Comparison of ENCODE assay signal across 8 mouse cellular contexts in the genomic region with DNA sequence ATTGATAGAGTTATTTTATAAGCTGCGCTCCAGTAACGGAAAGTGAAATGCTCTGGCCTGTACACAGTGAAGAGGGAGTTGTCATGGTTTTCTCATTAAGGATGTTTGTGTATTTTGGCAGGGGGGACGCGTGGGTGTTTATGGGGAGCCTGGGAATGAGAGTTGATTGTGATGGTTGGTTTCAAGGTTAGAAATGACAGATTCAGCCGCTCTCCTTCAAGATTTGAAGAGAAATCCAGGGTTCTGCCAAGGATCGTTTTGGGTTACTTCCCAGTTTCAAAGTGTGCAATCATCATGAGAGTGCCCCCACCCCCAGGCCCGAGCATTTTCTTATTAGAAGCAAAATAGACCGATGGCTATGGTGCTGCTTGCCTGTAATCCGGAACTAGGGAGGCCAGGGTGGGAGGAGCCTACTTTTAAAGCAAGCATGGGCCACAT.
DNase-seq lines count a peak whose midpoint lies in the region; ATAC-seq and TF ChIP-seq lines count a peak whose summit lies in the region.

No protein-coding gene starts in this region.

- ATAC-seq in heart, postnatal 0 days (ENCODE audit: insufficient read depth, low read depth): peak; percentile 8; the same call in 1 of the 2 replicates
- ATAC-seq in midbrain, embryonic 13.5 days: no peak
- no peak for ATAC-seq in activated CD4-positive, CD25-positive, alpha-beta regulatory T cell, adult 4 months

- H3K4me3 ChIP-seq in heart, adult 2 months: no peak overlapping the region
- no peak overlapping the region for H3K4me3 ChIP-seq in heart, embryonic 10.5 days
- no peak overlapping the region for H3K4me3 ChIP-seq in heart, postnatal 0 days (ENCODE audit: low read depth, low read length)
- H3K4me3 ChIP-seq in midbrain, embryonic 13.5 days (replicated peaks): no peak overlapping the region

- 0 out of 2 replicates have a peak, but pooled peaks have one; percentile 19 for TF ChIP-seq EP300 in heart, adult 2 months (IDR thresholded peaks at IDR 0.05; ENCODE audit: insufficient read depth, low read depth, low read length)
- no peak for TF ChIP-seq EP300 in heart, postnatal 0 days (IDR thresholded peaks at IDR 0.05; ENCODE audit: low read depth)

- no peak for TF ChIP-seq CTCF in heart, adult 2 months (IDR thresholded peaks at IDR 0.05)
- TF ChIP-seq CTCF in heart, postnatal 0 days (IDR thresholded peaks at IDR 0.05; ENCODE audit: low read depth): no peak

- DNase-seq in heart, adult 2 months: peak; percentile 41 to 62
- no peak for DNase-seq in heart, embryonic 10.5 days (ENCODE audit: low spot score)
- DNase-seq in brain, adult 2 months (ENCODE audit: low read depth, low spot score): peak; percentile 30
- peak; percentile 16 for DNase-seq in heart, postnatal 0 days (ENCODE audit: low spot score)
- peak; percentile 66 for DNase-seq in lung, postnatal 36 days
- DNase-seq in frontal cortex, postnatal 14 days (ENCODE audit: low spot score in 2 of 2): no peak

- peak overlapping the region; percentile 9; the same call in 1 of the 2 replicates for H3K27ac ChIP-seq in heart, adult 2 months
- no peak overlapping the region for H3K27ac ChIP-seq in heart, embryonic 10.5 days
- no peak overlapping the region for H3K27ac ChIP-seq in heart, postnatal 0 days (ENCODE audit: low read depth)
- no peak overlapping the region for H3K27ac ChIP-seq in midbrain, embryonic 13.5 days

- H3K4me2 ChIP-seq in heart, postnatal 0 days (ENCODE audit: low read depth, low read length): no peak overlapping the region
- no peak overlapping the region for H3K4me2 ChIP-seq in midbrain, embryonic 13.5 days (replicated peaks)

- no peaks in the 10 kb centered on the region for H3K27me3 ChIP-seq in heart, adult 2 months (ENCODE audit: control insufficient read depth, insufficient read depth, low read length)
- H3K27me3 ChIP-seq in heart, embryonic 10.5 days (ENCODE audit: insufficient read depth, poor library complexity, severe bottlenecking): no peaks in the 10 kb centered on the region
- H3K27me3 ChIP-seq in heart, postnatal 0 days (ENCODE audit: control insufficient read depth, insufficient read depth, low read length): no peaks in the 10 kb centered on the region
- H3K27me3 ChIP-seq in midbrain, embryonic 13.5 days: no peaks in the 10 kb centered on the region

- no peaks in the 10 kb centered on the region for H3K9me3 ChIP-seq in heart, embryonic 10.5 days
- H3K9me3 ChIP-seq in heart, postnatal 0 days (replicated peaks; ENCODE audit: control insufficient read depth, low read length): no peaks in the 10 kb centered on the region
- no peaks in the 10 kb centered on the region for H3K9me3 ChIP-seq in midbrain, embryonic 13.5 days

- H3K36me3 ChIP-seq in heart, adult 2 months (ENCODE audit: control insufficient read depth, insufficient read depth, low read length): no peaks in the 10 kb centered on the region
- no peaks in the 10 kb centered on the region for H3K36me3 ChIP-seq in heart, embryonic 10.5 days
- no peaks in the 10 kb centered on the region for H3K36me3 ChIP-seq in heart, postnatal 0 days (replicated peaks; ENCODE audit: control insufficient read depth, insufficient read depth, low read length)
- no peaks in the 10 kb centered on the region for H3K36me3 ChIP-seq in midbrain, embryonic 13.5 days

- H3K9ac ChIP-seq in heart, adult 2 months (ENCODE audit: low read depth, low read length): no peak overlapping the region
- H3K9ac ChIP-seq in heart, postnatal 0 days (replicated peaks; ENCODE audit: low read depth, low read length): no peak overlapping the region
- no peak overlapping the region for H3K9ac ChIP-seq in midbrain, embryonic 13.5 days (replicated peaks)

- H3K79me2 ChIP-seq in heart, adult 2 months (replicated peaks; ENCODE audit: control insufficient read depth, insufficient read depth, low read length): no peaks in the 10 kb centered on the region

- WGBS in heart, adult 2 months: 42% methylated on average over 9 of the region's 9 CpGs
- WGBS in heart, embryonic 10.5 days: 78% methylated on average over 9 of the region's 9 CpGs
- WGBS in heart, postnatal 0 days: 62% methylated on average over 9 of the region's 9 CpGs
- 82% methylated on average over 9 of the region's 9 CpGs for WGBS in midbrain, embryonic 13.5 days

- H3K4me1 ChIP-seq in heart, adult 2 months (ENCODE audit: control insufficient read depth, insufficient read depth, low read length): 0 out of 2 replicates have a peak, but pooled peaks cover 1% of the 10 kb centered on the region
- no peaks in the 10 kb centered on the region for H3K4me1 ChIP-seq in heart, embryonic 10.5 days
- no peaks in the 10 kb centered on the region for H3K4me1 ChIP-seq in heart, postnatal 0 days (ENCODE audit: control insufficient read depth, insufficient read depth)
- no peaks in the 10 kb centered on the region for H3K4me1 ChIP-seq in midbrain, embryonic 13.5 days (replicated peaks)

- TF ChIP-seq POLR2A in heart, adult 2 months (IDR thresholded peaks at IDR 0.05; ENCODE audit: insufficient read depth, low read depth, low read length): no peak

- intact Hi-C loops in heart, adult 2 months (cut with DNase I): no loop called here

Comparison
In these comparisons a context has a peak if more than half of its experiments do, and no peak if none do; other contexts are left out.
1. DNase-seq: peak in heart, adult 2 months (2 of 2), brain, adult 2 months (single experiment), heart, postnatal 0 days (single experiment) and lung, postnatal 36 days (single experiment); none in heart, embryonic 10.5 days (single experiment) and frontal cortex, postnatal 14 days (0 of 2).